Mouse (Mus musculus) kidney, postnatal 10 days (tissue): Measurements from ENCODE around the gene Tcte1.
A peak's percentile ranks its signal among the peaks of the same experiment; 100 is the strongest.

Source experiments
- DNase-seq: peaks from one replicate; pipeline ENCODE4 v3.0.0; 2021; ENCODE audit warnings: mixed read lengths

Tcte1 gene

DNA sequence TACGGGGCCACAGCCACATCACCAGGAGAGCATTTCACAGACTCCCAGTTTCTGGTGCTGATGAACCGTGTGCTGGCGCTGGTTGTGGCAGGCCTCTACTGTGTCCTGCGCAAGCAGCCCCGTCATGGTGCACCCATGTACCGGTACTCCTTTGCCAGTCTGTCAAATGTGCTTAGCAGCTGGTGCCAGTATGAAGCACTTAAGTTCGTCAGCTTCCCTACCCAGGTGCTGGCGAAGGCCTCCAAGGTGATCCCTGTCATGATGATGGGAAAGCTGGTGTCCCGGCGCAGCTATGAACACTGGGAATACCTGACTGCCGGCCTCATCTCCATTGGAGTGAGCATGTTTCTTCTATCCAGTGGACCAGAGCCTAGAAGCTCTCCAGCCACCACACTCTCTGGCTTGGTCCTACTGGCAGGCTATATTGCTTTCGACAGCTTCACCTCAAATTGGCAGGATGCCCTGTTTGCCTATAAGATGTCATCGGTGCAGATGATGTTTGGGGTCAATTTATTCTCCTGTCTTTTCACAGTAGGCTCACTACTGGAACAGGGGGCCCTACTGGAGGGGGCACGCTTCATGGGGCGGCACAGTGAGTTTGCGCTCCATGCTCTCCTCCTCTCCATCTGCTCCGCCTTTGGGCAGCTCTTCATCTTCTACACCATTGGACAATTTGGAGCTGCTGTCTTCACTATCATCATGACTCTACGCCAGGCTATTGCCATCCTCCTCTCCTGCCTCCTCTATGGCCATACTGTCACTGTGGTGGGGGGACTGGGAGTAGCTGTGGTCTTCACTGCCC, 43.3 kb downstream of the Tcte1 start:
- no peak for DNase-seq

DNA sequence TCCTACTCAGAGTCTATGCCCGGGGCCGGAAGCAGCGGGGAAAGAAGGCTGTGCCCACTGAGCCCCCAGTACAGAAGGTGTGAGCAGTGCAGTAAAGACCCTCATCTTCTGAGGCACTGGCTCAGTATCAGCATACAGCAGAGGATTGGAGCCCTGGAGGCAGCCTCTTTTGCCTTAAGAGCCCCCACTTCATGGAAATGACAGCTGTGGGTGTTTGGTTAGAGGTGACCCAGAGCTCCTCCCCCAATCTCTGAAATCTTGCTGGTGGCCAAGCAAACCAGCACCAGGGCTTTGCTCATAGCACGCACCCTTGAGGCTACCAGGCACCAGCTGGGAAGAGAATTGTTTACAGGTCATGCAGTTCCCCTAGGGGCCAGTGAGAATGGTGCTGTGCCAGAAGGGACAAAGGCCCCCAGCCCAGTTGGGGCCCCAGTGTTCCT, 43.9 kb downstream of the Tcte1 start:
- DNase-seq = no peak

DNA sequence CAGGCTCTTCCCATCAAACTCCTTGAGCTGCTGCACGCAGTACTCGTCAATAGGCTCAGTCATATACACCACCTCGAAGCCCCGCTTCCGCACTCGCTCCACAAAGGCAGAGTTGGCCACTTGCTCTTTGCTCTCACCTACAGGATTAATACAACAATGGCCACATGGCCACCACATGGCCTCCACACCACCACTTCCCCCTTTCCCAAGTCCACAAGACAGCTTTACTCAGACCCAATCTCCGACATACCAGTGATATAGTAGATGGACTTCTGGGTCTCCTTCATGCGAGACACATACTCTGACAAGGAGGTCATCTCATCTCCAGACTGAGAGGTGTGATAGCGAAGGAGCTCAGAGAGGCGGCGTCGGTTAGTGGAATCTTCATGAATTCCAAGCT, 45.8 kb downstream of the Tcte1 start:
- no peak for DNase-seq

GRCm38 (mm10) chr17:45569999-45570398, 46.8 kb downstream of the Tcte1 start:
- no peak for DNase-seq

DNA sequence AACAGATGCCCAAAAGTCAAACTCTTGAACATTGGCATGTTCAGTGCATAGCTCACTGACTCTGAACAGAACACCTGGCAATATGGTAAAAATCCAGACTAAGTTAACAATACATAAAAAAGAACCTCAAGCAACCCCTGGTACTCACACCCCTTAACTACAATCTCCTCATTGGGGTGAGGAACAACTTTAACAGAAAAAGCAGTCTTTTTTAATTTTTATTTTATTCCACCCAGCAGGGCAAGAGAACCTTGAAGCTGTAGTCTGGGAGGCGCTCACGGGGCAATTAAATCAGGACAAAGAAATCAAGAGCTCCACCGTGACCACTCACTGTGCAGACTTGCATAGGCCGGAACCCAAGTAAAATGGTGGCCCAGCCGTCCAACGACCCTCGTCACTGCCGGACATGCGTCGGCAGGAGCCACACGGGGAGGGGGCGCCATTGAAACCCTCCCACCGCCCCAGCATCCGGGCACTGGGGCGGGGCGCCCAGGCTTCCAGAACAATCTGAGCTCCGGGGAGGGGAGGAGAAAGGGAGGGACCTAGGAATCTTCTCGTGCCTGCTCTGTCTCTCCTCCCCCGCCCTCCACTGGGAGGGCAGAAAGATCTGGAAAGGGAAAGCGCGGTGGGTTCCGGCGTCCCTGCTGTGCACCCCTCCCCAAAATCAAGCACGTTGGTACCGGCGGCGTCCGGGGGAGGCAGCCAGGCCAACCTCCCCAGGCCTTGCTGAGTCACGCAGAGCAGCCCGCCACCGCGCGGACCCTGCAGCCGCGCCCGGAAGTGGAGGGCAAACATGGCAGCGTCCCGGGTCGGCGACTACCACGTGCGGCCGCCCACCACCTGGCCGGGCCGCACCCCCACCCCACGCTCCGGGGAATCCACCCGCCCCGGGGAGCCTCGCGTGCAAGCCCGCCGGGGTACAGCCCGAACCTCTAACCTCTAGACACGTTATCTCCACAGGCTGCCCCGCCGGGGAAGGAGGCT, 49.2 kb downstream of the Tcte1 start:
- peak; percentile 92 for DNase-seq

- DNase-seq = peak; percentile 100
Observed at GRCm38 (mm10) chr17:45573087-45573779, 50.0 kb downstream of the Tcte1 start, which contains the start of gene Hsp90ab1. TSS of gene Hsp90ab1 (minus strand) at chr17:45573271.

GRCm38 (mm10) chr17:45573780-45574123, 50.5 kb downstream of the Tcte1 start:
- DNase-seq = peak; percentile 99

DNA sequence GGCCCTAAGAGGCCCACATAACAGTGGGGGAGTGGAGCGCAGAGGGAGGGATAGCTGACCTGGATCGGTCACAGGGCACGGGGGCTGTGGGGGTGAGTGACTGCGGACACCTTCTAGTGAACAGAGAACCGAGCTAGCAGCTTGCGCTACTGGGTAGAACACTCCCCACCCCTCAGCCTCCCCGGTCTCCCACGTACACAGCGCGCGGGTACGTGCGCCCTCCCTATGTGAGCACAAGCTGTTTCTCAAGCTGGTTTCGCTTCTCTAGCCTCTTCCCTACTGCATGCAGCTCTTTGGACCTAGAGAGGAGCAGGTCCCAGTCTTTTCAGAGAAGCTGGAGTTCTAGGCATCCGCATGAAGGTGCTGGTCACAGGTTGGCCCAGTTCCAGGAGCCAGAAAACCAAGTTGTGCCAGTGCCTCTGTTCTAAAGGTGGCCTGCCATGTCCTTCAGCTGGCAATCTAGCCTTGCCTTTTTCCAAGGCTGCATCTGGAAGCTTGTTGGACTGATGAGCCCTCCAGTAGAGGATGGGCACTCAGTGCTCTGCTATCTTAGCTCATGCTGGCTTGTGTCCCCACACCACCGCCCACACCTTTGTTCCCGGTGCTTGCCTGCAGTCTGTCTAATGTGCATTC, 51.0 kb downstream of the Tcte1 start:
- DNase-seq = peak; percentile 76

DNA sequence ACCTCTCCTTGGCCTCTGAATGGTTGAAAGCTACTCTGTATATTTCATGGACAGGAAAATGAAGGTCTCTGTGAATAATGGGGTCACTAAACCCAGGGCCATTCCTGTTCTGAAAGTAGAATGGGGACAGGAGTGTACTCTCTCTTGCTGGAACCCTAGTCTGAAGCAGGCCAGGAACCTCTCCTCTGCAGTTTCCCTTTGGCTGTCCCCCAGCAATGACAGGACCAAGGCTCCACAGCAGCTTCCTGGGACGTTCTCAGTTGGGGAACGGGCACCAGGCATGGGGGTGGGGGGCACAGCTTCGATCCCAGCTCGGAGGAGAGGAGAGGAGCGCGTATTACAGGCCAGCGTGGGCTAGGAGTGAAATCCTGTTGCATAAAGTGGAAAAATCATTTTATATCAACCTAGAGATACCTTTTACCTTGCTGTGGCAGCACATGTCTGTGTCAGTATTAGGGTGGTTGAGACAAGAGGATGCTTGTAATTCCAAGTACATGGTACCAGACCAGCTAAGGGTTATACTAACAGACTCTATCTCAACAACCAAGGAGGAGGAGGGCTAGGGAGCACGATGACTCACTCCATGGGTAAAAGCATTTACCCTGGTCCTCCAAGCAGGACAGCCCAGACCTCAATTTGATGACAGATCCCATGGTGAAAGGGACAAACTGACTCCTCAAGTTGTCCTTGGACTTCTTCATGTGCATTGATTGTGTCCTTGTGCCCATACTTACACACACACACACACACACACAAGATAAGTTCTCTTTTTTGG, 52.1 kb downstream of the Tcte1 start:
- no peak for DNase-seq

DNA sequence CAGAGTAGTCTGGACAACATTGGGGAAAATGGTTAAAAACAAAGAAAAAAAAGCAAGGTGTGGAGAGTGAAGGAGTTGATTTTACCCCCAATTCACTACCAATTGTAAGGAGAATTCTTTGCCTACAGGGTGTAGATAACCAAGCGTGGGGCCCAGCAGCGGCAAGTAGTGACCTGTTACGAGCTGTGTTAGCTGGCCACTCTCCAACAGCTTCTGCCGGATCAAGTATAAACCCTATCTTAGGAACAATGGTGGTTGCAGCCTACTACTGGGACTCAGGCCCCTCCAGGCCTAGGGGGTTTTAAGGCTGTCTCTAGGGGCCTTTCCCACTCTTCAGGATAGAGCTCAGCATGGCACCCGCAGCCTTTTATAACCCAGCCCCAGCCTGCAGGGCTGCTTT, 55.0 kb downstream of the Tcte1 start:
- no peak for DNase-seq

DNA sequence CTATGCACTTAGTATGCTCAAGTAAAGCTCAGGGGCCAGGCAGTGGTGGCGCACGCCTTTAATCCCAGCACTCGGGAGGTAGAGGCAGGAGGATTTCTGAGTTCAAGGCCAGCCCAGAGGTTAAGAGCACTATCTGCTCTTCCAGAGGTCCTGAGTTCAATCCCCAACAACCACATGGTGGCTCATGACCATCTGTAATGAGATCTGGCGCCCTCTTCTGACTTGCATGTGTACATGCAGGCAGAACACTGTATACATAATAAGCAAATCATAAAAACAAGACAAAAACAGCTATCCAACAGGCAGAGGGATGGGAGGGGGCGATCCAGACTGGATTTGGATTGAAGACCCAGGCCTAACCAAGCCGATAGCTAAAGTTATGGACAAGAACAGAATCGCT, 55.6 kb downstream of the Tcte1 start:
- no peak for DNase-seq

DNA sequence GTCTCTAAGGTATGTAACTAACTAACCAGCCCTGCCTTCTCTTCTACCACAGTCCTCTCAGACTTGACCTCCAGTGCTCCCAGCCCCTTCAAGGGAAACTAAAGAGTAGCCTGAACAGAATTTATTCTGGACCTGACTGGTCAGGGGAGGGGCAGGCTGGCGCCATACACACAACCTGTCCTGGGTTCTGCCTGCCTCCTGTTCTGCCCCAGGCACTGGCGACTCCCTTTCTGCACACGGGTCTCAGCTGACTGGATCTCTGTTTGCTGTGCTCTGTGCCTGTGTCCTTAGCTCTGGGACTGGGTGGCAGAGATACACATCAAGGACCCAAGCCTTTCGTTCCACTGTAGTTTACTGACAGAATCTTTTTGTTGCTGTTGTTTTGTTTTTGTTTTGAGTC, 56.3 kb downstream of the Tcte1 start:
- DNase-seq = peak; percentile 57

DNA sequence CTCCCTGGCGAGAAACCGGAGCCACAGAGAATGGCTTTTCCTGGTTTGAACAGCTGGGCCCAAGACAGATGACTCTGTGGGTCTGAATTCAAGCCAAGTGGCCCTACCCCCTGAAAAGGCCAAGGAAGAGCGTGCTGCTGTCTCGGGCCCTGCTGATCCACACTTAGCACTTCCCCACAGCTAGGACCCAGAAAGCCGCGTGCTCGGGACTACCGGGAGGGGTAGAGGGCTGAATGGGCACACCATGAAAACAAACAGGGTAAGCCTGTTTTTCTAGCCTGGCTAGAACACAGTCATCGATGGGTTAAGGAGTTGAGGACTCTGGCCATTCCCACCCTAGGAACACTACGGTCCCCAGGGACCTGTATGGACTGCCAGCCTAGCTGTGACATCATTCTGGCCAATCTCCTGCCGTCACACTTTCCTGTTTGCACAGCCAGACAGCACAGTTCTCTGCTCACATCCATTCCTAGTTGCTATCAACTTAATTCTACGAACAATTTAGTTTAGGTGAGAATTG, 57.8 kb downstream of the Tcte1 start:
- DNase-seq = peak; percentile 70

GRCm38 (mm10) chr17:45581567-45581983, 58.3 kb downstream of the Tcte1 start:
- DNase-seq = peak; percentile 84

- DNase-seq = no peak
Observed at GRCm38 (mm10) chr17:45582188-45582587, 59.0 kb downstream of the Tcte1 start.

- peak; percentile 47 for DNase-seq
Observed at GRCm38 (mm10) chr17:45582715-45583355, 59.6 kb downstream of the Tcte1 start.

- peak; percentile 90 for DNase-seq
Observed at GRCm38 (mm10) chr17:45584096-45584896, 61.1 kb downstream of the Tcte1 start.

- peak; percentile 87 for DNase-seq
Observed at GRCm38 (mm10) chr17:45584939-45585678, 61.9 kb downstream of the Tcte1 start.

GRCm38 (mm10) chr17:45585725-45586448, 62.7 kb downstream of the Tcte1 start:
- no peak for DNase-seq
